Mouse (Mus musculus) heart, adult 18-20 months (tissue): ENCODE measurements around the gene Ptn. TPM values are rescaled to one million over a fixed set of nuclear protein-coding genes. Genes with fewer than 3 reads are reported as not detected.

Experiments used
- microRNA-seq, 2 experiments: library from miRNA; unstranded; fragments of <30 nt; microRNA quantifications; one replicate each; pipeline ENCODE4 v1.2.0; 2022
- total RNA-seq, 2 experiments: library from RNA; stranded (reverse); gene quantifications; 2 replicates each; pipeline ENCODE4 v1.2.3; 2021

Ptn gene
- total RNA-seq, 2 experiments from 2014 or later, result 1.8 to 3.0 TPM

Small RNAs within 50 kb of the gene (microRNA-seq; reads per million reads assigned to microRNA genes)
- gene Gm25111, result 0 reads per million in 2 experiments
